Mouse (Mus musculus) retina, postnatal 7 days (tissue): ENCODE measurements around the gene Sox12.

Source experiments
- DNase-seq: peaks from one replicate; pipeline ENCODE4 v3.0.0-alpha.2; 2012; ENCODE audit warnings: low read depth, low spot score

Gene Sox12

DNA sequence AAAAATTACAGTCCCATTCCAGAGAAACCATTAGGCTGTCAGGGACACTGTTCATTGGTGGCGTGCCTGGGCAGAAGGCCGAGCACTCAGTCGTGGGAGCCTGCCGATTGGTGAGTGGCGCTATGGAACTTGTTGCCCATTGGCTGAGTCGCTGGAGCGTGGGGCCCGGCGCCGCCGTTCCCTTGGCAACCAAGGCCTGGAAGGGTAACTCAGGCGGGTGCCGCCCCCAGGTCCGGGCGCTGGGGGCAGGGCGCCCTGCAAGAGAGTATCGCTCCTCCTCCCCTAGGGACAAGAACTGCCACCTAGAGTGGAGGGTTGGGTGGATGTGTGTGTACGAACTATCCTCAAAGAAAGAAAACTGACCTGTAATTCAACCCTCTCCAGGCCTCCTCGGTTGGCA lies 8.3 kb upstream of the Sox12 start:
- DNase-seq: peak; percentile 85

DNA sequence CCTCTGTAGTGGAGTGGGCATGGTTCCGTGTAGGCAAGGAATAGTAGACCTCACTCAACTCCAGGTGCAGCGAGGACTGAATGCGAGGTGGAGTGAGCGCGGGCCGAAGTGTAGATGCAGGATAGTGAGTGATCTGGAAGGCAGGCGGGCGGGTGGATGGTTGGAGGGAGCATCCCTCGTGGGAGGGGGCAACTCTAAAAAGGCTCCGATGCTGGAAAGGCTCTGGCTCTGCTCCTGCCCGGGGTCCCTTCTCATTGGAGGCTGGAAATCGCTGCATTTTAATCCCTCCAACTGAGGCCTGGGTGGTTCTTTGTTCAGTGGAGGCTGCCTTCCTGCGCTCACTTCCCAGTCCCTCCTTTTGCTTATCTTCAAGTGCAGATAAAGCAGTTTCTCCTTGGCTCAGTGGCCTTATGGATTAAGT lies 1.3 kb upstream of the Sox12 start:
- DNase-seq: no peak

DNA sequence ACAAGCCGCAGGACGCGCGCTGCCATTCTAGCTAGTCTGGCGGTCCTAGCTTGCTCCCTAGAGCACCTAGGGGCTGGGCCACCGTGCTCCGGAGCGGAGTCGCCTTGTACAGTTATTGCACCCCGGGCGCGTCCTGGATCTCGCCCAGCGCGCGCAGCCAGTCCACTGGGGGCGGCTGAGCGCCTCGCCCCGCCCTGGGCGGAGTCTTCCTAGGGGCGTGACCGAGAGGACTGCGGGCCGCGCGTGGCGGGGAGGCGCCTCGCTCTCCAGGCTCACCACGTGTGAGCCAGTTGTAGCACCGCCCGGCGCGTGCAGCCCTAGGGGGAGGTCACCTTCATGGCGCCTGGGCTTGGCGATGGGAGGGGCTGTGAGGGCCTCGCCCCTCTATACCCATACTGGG lies 828 bp upstream of the Sox12 start:
- peak; percentile 90 for DNase-seq

DNA sequence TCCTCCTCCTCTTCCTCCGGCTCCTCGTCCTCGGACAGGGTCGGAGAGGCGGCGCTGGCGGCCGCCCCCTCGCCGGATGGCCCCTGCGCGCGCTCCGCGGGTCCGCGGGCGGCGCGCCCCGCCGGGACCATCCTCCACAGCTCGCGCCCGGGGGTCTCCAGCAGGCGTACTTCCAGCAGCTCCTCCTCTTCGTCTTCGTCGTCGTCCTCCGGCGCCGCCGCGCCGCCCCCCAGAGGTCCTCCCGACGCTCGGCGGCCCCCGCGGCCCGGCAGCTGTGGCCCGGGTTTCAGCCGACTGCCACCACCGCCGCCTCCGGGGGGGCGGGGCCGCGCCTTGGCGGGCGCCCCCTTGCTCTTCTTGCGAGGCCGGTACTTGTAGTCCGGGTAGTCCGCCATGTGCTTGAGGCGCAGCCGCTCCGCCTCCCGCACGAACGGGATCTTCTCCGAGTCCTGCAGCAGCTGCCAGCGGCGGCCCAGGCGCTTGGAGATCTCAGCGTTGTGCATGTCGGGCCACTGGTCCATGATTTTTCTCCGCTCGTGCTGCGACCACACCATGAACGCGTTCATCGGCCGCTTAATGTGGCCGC lies 766 bp downstream of the Sox12 start:
- peak; percentile 71 for DNase-seq

GRCm38 (mm10) chr2:152396110-152397003 lies 1.5 kb downstream of the Sox12 start:
- peak; percentile 96 for DNase-seq

DNA sequence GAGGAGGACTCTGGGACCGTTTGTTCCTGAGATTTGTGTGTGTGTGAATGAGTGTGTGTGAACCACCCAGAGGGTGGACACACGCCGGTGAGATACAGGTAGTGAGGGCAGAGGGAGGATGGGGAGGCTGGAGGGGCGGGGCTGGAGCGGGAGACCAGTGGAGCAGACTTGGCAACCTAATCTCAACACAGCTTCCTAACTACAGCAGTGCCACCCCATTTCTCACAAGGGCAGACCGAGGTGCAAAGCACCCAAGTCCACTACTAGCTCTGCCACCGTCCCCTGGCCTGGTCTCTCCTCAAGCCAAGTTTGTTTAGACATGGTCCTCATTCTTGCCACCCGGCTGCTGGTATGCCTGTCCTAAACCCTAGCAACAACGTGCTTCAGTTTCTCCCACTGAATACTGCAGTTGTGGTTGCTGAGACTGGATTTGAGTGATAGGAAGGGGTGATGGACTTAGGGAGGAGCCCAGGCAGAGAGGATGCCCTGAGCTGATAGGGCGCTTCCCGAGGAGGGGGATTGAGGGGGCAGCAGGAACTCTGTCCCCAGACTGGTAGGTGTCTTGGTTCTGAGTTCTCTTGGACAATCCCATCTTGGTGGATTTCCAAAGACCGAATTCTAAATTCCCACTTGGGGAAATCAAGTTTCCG lies 2.5 kb downstream of the Sox12 start:
- DNase-seq: no peak

DNA sequence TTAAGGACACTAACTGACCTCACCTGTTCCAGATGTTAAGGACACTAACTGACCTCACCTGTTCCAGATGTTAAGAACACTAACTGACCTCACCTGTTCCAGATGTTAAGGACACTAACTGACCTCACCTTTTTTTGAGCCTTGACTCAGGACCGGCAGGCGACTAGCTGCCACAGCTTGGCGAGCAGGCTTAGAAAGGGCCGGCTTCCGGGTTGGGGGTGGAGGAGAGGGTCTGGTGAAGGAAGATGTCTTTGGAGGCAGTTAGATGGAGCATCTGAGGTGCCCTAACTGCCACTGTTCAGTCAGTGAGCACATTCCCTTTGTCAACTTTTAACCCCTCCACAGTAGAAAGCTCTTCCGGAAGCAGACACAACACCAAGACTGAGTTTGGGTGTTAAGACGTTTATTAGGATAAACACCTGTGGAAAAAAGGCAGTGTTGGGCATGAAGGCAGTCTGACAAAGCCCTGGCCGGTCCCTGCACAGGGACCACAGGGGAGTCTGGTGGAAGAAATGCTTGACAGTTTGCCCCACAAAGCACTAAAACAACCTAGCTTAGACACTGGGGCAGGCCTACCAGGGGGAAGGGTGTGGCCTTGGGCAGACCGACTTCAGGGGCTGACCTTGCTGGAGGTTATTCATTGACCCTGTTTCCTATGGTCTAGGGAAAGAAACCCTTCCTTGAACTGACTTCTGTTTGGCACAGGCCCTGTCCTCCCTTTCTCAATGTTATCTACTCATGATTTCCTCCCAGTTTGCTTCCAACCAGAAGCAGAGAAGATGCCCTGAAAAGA lies 4.4 kb downstream of the Sox12 start:
- no peak for DNase-seq

DNA sequence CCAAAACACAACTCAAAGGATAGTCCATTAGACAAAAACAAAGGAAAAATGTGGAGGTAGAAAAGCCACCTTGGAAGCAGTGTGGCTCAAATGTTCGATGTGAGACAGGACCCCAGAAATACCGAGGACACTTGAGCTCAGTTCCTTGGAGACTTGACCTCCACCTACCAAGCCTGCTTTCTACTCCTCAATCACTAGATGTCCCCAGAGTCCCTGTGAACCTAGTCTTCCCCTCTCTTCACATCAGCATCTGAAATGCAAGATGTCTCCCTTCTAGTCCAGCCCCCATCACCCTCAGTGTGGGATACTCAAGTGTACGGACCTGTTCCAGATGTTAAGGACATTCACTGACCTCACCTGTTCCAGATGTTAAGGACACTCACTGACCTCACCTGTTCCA lies 5.1 kb downstream of the Sox12 start:
- peak; percentile 68 for DNase-seq

DNA sequence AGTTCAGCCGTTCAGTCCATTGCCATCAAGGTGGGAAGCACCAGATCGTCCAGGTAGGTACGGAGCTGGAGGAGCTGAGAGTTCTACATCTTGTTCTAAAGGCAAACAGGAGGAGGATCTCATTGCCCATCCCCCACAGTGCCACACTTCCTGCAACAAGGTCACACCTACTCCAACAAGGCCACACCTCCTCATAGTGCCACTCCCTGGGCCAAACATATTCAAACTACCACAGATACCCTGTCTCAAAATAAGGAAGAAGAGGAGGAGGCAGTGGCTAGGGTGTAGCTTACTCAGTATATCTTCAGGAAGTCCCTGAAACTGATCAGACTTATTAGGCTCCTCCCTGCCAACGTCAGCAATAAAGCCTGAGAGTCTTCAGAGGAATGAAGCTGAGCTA lies 13.7 kb downstream of the Sox12 start:
- no peak for DNase-seq

- no peak for DNase-seq
Observed at GRCm38 (mm10) chr2:152376345-152376741, 21.5 kb downstream of the Sox12 start, which contains the start of gene Nrsn2. Gene Nrsn2, minus strand, starts transcription at chr2:152376638.

- DNase-seq: no peak
Observed at GRCm38 (mm10) chr2:152375652-152376344, 22.1 kb downstream of the Sox12 start.

DNA sequence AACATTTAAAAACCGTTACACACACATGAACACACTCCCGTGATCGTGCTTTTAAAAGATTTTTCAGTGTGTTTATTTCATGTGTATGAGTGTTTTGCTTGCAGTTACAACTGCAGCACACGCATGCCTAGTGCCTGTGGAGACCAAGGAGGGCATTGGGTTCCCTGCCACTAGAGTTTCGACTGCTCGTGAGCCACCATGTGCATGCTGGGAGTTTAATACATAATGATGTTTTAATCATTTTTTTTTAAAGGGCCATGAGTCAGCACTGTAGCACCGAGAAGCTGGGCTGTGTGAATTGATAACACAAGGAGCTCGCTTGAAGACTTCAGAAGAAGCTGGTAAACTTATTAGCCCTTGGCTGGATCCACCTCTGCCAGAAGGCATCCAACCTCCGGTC lies 24.3 kb downstream of the Sox12 start:
- no peak for DNase-seq

DNA sequence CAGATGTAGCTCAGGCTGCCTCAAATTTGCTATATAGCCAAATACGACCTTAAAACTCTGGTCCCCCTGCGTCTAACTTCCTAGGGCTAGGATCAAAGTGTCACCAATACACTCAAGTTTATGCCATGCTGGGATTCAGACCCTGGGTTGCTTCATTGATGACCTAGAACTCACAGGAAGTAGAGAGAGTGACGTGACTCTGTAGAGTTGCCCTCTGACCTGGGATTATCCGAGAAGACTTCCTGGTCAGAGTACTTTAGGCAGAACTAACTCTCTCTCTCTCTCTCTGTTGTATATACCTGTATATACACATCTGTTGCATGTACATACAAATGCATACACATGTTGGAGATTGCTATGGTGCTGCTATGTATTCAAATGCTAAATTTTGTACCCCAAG lies 25.2 kb downstream of the Sox12 start:
- no peak for DNase-seq

- no peak for DNase-seq
Observed at GRCm38 (mm10) chr2:152372104-152372503, 25.8 kb downstream of the Sox12 start.

DNA sequence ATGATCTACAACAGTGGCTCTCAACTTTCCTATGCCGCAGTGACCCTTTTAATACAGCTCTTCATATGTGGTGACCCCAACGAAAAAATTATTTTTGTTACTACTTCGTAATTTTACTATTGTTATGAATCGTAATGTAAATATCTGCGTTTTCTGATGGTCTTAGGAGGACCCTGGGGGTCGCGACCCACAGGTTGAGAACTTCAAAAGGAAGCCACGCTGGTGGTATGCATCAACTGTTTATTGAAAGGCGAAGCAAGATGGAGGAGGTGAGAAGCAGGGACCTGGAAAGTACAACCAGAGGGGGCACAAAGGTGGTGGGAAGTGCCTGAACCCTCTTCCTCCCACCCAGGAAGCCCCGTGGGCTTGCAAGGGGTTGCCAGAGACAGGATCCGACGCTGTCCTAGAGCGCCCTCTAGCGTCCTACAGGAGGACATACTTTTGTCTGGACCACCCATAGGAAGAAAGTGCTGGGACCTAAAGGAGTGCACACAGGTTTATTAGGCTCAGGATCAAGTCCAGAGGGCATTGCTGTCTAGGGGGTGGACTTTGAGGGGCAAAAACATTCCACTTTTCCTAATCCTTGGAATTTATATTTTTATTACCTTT lies 29.2 kb downstream of the Sox12 start:
- peak; percentile 58 for DNase-seq

GRCm38 (mm10) chr2:152367917-152368316 lies 29.9 kb downstream of the Sox12 start:
- DNase-seq: no peak

DNA sequence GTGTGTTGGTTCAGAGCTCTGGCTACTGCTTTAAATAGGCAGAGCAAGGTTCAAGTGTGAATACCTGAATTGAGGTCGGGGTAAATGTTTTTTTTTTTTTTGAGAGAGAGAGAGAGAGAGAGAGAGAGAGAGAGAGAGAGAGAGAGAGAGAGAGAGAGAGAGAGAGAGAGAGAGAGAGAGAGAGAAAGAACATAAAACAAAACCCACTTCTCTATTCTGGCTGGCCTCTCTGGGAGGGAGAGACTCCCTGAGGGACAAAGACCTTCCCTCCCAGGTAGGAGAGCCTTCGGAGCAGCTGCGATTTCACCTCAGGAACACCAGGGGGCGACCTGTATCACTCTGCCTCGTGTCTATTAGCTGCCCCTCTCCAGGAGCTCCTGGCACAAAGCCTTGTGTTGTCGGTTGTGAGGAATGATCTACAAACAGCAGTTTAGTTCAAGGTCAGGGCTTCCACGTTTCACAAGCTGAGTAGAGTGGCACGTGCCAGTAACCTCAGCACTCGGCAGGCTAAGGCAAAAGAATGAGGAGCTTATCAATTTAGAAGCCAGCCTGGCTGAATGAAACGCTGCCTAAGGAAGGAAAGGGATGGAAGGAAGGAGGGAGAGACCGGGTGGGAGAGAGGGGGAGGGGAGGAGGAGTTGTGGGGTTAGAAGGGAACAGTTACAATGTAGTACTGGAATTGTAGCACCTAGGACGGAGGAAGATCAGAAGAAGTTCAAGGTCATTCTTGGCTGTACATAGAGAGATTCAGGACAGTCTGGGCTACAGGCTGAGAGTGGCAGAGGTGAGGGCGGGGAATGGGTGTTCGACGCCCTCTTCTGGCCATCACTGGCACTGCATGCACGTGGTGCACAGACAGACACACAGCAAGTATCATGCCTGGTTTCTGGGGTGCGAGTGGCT lies 34.4 kb downstream of the Sox12 start:
- DNase-seq: peak; percentile 78

GRCm38 (mm10) chr2:152361193-152361592 lies 36.7 kb downstream of the Sox12 start:
- DNase-seq: no peak

DNA sequence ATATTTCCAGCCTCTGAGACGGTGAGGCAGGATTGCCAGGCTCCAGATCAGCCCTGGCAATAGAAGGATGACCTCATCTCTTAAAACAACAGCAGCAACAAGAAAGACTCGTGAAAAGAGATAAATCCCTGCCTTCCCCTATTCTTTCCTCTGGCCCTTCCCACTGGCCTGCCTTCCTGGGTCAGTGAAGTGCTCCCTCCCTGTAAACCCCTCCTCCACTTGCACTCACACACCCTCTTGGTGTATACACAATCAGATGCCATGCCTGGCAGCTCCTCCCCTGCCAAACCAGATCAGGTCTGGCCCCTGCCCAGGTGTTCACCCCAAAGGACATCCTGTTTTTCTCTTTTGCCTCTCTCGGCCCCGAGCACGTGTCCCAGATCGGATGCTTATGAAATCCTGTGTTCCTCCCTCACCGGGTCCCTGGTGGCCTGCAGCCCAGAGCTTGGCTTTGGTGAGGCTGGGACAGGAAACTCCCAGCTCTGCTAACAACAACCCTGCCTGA lies 37.5 kb downstream of the Sox12 start:
- DNase-seq: no peak

GRCm38 (mm10) chr2:152359616-152360015 lies 38.2 kb downstream of the Sox12 start:
- DNase-seq: no peak
